Mouse (Mus musculus): ENCODE results near the gene Necap1. TPM values are rescaled to one million over a fixed set of nuclear protein-coding genes. Genes with fewer than 3 reads are reported as not detected.

Necap1 gene
- total and polyA plus RNA-seq, 3 experiments, result 11.9 to 19.1 TPM; not detected in 1

GRCm38 (mm10) chr6:122854552-122854951, 19.7 kb upstream of the Necap1 start:
- no peak overlapping the region for H3K27ac ChIP-seq (ENCODE audit: control insufficient read depth, low read depth, low read length)
- no peak overlapping the region for H3K4me3 ChIP-seq (ENCODE audit: control insufficient read depth in 1 of 2, insufficient read depth in 1 of 2, low read depth in 2 of 2, low read length in 2 of 2)
- TF ChIP-seq ZC3H11A (IDR thresholded peaks at IDR 0.05; ENCODE audit: low read depth, low read length), result no peak
- TF ChIP-seq GABPA (IDR thresholded peaks at IDR 0.05; ENCODE audit: low read depth, low read length), result no peak
- TF ChIP-seq POLR2A (IDR thresholded peaks at IDR 0.05; ENCODE audit: control insufficient read depth in 1 of 2, insufficient read depth in 1 of 2, low read depth in 1 of 2, low read length in 2 of 2, poor library complexity in 1 of 2), result no peak
- TF ChIP-seq MYB (IDR thresholded peaks at IDR 0.05; ENCODE audit: low read depth, low read length), result no peak
- no peak for TF ChIP-seq ETS1 (IDR thresholded peaks at IDR 0.05; ENCODE audit: low read depth, low read length)
- no peaks in the 10 kb centered on the region for H3K27me3 ChIP-seq (ENCODE audit: control insufficient read depth in 1 of 2, insufficient read depth in 2 of 2, low read length in 2 of 2)
- no peak overlapping the region for H3K9ac ChIP-seq (ENCODE audit: control insufficient read depth, low read depth, low read length, poor library complexity, severe bottlenecking)
- peaks cover 0 to 17% of the 10 kb centered on the region in 2 experiments; a peak in 2 of 4 replicates for H3K36me3 ChIP-seq (ENCODE audit: control insufficient read depth in 1 of 2, insufficient read depth in 2 of 2, low read length in 2 of 2)
- H3K79me2 ChIP-seq (ENCODE audit: control insufficient read depth, insufficient read depth, low read length, poor library complexity), result no peaks in the 10 kb centered on the region
- no peaks in the 10 kb centered on the region for H3K9me3 ChIP-seq (replicated peaks; ENCODE audit: insufficient read depth, low read length)
- no peak for DNase-seq (ENCODE audit: low read depth, low spot score)
- H3K4me1 ChIP-seq (ENCODE audit: control insufficient read depth in 1 of 2, insufficient read depth in 2 of 2, low read length in 2 of 2), result peaks cover 0 to 15% of the 10 kb centered on the region in 2 experiments; a peak in 3 of 4 replicates

GRCm38 (mm10) chr6:122855955-122856354, 18.3 kb upstream of the Necap1 start, which contains the start of gene C3ar1:
C3ar1 (minus strand) TSS chr6:122856161.
- peak; percentile 93 for DNase-seq (ENCODE audit: low read depth, low spot score)

More at GRCm38 (mm10) chr6:122855955-122856354, 18.3 kb upstream of the Necap1 start, which contains the start of gene C3ar1:
- Histone ChIP-seq H3K4me3 (ENCODE audit: control insufficient read depth in 1 of 2, insufficient read depth in 1 of 2, low read depth in 2 of 2, low read length in 2 of 2) (no peak within 1 kb of the TSS), H3K27me3 (ENCODE audit: control insufficient read depth in 1 of 2, insufficient read depth in 2 of 2, low read length in 2 of 2) (no peaks in the 10 kb centered on the region), H3K9me3 (replicated peaks; ENCODE audit: insufficient read depth, low read length) (no peaks in the 10 kb centered on the region), H3K36me3 (ENCODE audit: control insufficient read depth in 1 of 2, insufficient read depth in 2 of 2, low read length in 2 of 2) (peaks cover 0 to 17% of the 10 kb centered on the region in 2 experiments; a peak in 2 of 4 replicates), H3K79me2 (ENCODE audit: control insufficient read depth, insufficient read depth, low read length, poor library complexity) (no peaks in the 10 kb centered on the region), H3K4me1 (ENCODE audit: control insufficient read depth in 1 of 2, insufficient read depth in 2 of 2, low read length in 2 of 2) (peaks cover 0 to 15% of the 10 kb centered on the region in 2 experiments; a peak in 3 of 4 replicates), H3K9ac (ENCODE audit: control insufficient read depth, low read depth, low read length, poor library complexity, severe bottlenecking) (no peak within 1 kb of the TSS), H3K27ac (ENCODE audit: control insufficient read depth, low read depth, low read length) (peak within 1 kb of the TSS; percentile 61)
- TF ChIP-seq SIN3A (IDR thresholded peaks at IDR 0.05; ENCODE audit: low read length), result peak; percentile 80
- 0 out of 2 replicates have a peak, but pooled peaks have one; percentile 27 for TF ChIP-seq BHLHE40 (IDR thresholded peaks at IDR 0.05; ENCODE audit: borderline replicate concordance, low read depth, low read length)
- TF ChIP-seq SMC3 (IDR thresholded peaks at IDR 0.05; ENCODE audit: low read depth, low read length), result no peak
- no peak for TF ChIP-seq MXI1 (IDR thresholded peaks at IDR 0.05; ENCODE audit: low read depth, low read length)
- peak; percentile 17; the same call in 1 of the 2 replicates for TF ChIP-seq MAFK (IDR thresholded peaks at IDR 0.05; ENCODE audit: borderline replicate concordance, low read depth, low read length)
- TF ChIP-seq JUND (IDR thresholded peaks at IDR 0.05; ENCODE audit: low read depth, low read length), result peak; percentile 94
- no peak for TF ChIP-seq CHD2 (IDR thresholded peaks at IDR 0.05; ENCODE audit: low read length)
- no peak for TF ChIP-seq CHD1 (IDR thresholded peaks at IDR 0.05; ENCODE audit: low read depth, low read length)
- TF ChIP-seq MYB (IDR thresholded peaks at IDR 0.05; ENCODE audit: low read depth, low read length), result peak; percentile 27; the same call in 1 of the 2 replicates
- TF ChIP-seq RCOR1 (IDR thresholded peaks at IDR 0.05; ENCODE audit: low read depth, low read length), result peak; percentile 93
- peak; percentile 89 for TF ChIP-seq TAL1 (IDR thresholded peaks at IDR 0.05; ENCODE audit: low read length)
- no peak for TF ChIP-seq RAD21 (IDR thresholded peaks at IDR 0.05; ENCODE audit: low read depth, low read length)
- TF ChIP-seq EP300 (IDR thresholded peaks at IDR 0.05; ENCODE audit: low read depth in 1 of 2, low read length in 2 of 2), result peak; percentile 95 to 99
- TF ChIP-seq ETS1 (IDR thresholded peaks at IDR 0.05; ENCODE audit: low read depth, low read length), result peak; percentile 95
- TF ChIP-seq GATA1 (IDR thresholded peaks at IDR 0.05; ENCODE audit: low read depth, low read length), result peak; percentile 97
- TF ChIP-seq CTCF (IDR thresholded peaks at IDR 0.05 in 2 of 3, conservative IDR thresholded peaks at IDR 0.05 in 1 of 3; ENCODE audit: control insufficient read depth in 1 of 3, insufficient read depth in 1 of 3, low read depth in 2 of 3, low read length in 3 of 3, poor library complexity in 1 of 3, severe bottlenecking in 1 of 3), result no peak
- TF ChIP-seq TCF12 (IDR thresholded peaks at IDR 0.05; ENCODE audit: low read depth, low read length), result peak; percentile 87
- peak; percentile 80; the same call in 1 of the 2 replicates for TF ChIP-seq MEF2A (IDR thresholded peaks at IDR 0.05; ENCODE audit: extremely low read depth, insufficient replicate concordance, low read depth, low read length, poor library complexity, severe bottlenecking)
- no peak for TF ChIP-seq POLR2AphosphoS2 (IDR thresholded peaks at IDR 0.05; ENCODE audit: low read length)
- TF ChIP-seq E2F4 (IDR thresholded peaks at IDR 0.05; ENCODE audit: borderline replicate concordance, low read depth, low read length), result no peak
- TF ChIP-seq ZNF384 (IDR thresholded peaks at IDR 0.05; ENCODE audit: low read depth, low read length), result peak; percentile 37; the same call in 1 of the 2 replicates
- no peak for TF ChIP-seq MYC (IDR thresholded peaks at IDR 0.05; ENCODE audit: low read depth, low read length)
- no peak for TF ChIP-seq HCFC1 (IDR thresholded peaks at IDR 0.05; ENCODE audit: low read depth, low read length)
- TF ChIP-seq USF2 (IDR thresholded peaks at IDR 0.05; ENCODE audit: borderline replicate concordance in 1 of 2, insufficient read depth in 1 of 2, low read depth in 1 of 2, low read length in 2 of 2), result no peak
- no peak for TF ChIP-seq NRF1 (IDR thresholded peaks at IDR 0.05; ENCODE audit: insufficient read depth, low read depth, low read length, poor library complexity, severe bottlenecking)
- 0 out of 2 replicates have a peak, but pooled peaks have one; percentile 6 for TF ChIP-seq ZC3H11A (IDR thresholded peaks at IDR 0.05; ENCODE audit: low read depth, low read length)
- no peak for TF ChIP-seq ELF1 (IDR thresholded peaks at IDR 0.05; ENCODE audit: low read depth, low read length)
- TF ChIP-seq MAZ (IDR thresholded peaks at IDR 0.05; ENCODE audit: low read depth, low read length), result peak; percentile 84; the same call in 1 of the 2 replicates
